Mouse (Mus musculus) forebrain, embryonic 13.5 days (tissue): ENCODE measurements around the gene Sdc4. TPM values are rescaled to one million over a fixed set of nuclear protein-coding genes. Genes with fewer than 3 reads are reported as not detected.

Source experiments
- ATAC-seq: fragments of 200-750 bp; cut with Nextera tagmentation; 2 replicates; pipeline ENCODE4 v1.8.0; 2017
- H3K27ac ChIP-seq: fragments of 300-500 bp; sonication (generic); 2 replicates; pipeline ENCODE4 v1.5.1; 2015; ENCODE audit warnings: inconsistent platforms, mild to moderate bottlenecking, moderate library complexity
- H3K27me3 ChIP-seq: fragments of 300-500 bp; sonication (generic); 2 replicates; pipeline ENCODE4 v1.6.1; 2015; ENCODE audit warnings: mild to moderate bottlenecking, inconsistent platforms
- H3K36me3 ChIP-seq: fragments of 300-500 bp; sonication (generic); 2 replicates; pipeline ENCODE4 v1.6.1; 2015; ENCODE audit warnings: mild to moderate bottlenecking, inconsistent platforms; ENCODE audit not compliant: poor library complexity, severe bottlenecking
- H3K4me1 ChIP-seq: fragments of 300-500 bp; sonication (generic); 2 replicates; pipeline ENCODE4 v1.6.1; 2015; ENCODE audit warnings: inconsistent platforms
- H3K4me2 ChIP-seq: fragments of 300-500 bp; sonication (generic); 2 replicates; pipeline ENCODE4 v1.6.1; 2015; ENCODE audit warnings: inconsistent platforms, mild to moderate bottlenecking, moderate library complexity
- H3K4me3 ChIP-seq: fragments of 300-500 bp; sonication (generic); 2 replicates; pipeline ENCODE4 v1.5.1; 2015; ENCODE audit warnings: mild to moderate bottlenecking, inconsistent platforms
- H3K9ac ChIP-seq: fragments of 300-500 bp; sonication (generic); 2 replicates; pipeline ENCODE4 v1.6.1; 2015; ENCODE audit warnings: mild to moderate bottlenecking, inconsistent platforms
- H3K9me3 ChIP-seq: fragments of 300-500 bp; sonication (generic); replicated peaks from 2 replicates; pipeline ENCODE4 v1.6.1; 2016; ENCODE audit warnings: inconsistent platforms
- WGBS: fragments of 180-500 bp; shearing (Covaris S2); methylation state at CpG from one replicate; pipeline ENCODE4 v1.1.7; 2015; 5-methylcytosine and 5-hydroxymethylcytosine counted together
- polyA plus RNA-seq: library from polyadenylated mRNA; unstranded; fragments of >200 nt; fragmentation: Nextera tagmentation; extraction: Ambion mirVana; gene quantifications from 2 replicates; pipeline ENCODE4 v1.2.1, GENCODE M21; 2015

Sdc4 gene
- polyA plus RNA-seq, 1 experiment from 2014 or later = 7.9 TPM

DNA sequence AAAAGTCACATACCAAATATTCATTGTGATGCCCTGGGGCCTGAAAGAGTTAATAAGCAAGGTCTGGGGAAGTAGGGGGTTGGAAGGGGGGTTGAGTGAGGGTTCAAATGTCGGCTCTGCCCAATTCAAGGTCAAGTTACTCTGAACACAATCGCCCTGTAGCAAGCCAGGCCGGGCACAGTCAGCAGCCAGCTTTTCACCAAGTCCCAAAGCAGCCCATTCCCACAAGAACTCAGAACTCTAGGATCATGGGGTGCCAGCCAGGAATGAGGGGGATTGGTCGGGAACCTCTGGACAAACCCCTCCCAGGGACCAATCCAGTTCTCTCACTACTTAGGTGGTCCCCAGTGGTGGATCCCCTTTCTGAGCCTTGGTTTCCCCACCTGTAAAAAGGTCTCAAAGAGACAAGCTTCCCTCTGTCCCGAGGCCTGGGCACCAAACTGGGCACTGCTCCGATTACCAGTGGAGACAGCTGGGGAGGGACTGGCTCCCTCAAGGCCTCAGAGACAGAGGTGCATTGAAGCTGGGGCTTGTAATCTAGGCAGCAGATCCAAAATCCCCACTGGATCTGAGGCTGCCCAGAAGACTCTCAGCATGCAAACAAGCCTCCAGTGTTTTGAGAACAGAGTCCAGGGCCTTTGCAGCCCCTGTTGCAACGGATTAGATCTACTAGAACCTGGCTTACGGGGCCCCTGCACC is 7.3 kb downstream of the Sdc4 start:
- H3K36me3 ChIP-seq = no peaks in the 10 kb centered on the region
- no peak overlapping the region for H3K27ac ChIP-seq
- no peak overlapping the region for H3K9ac ChIP-seq
- peaks cover 5% of the 10 kb centered on the region; the same call in 1 of the 2 replicates for H3K27me3 ChIP-seq
- H3K4me2 ChIP-seq = no peak overlapping the region
- H3K4me3 ChIP-seq = no peak overlapping the region
- 25% methylated on average over 8 of the region's 8 CpGs for WGBS
- no peaks in the 10 kb centered on the region for H3K9me3 ChIP-seq
- no peak for ATAC-seq
- peaks cover 3% of the 10 kb centered on the region; the same call in 1 of the 2 replicates for H3K4me1 ChIP-seq

DNA sequence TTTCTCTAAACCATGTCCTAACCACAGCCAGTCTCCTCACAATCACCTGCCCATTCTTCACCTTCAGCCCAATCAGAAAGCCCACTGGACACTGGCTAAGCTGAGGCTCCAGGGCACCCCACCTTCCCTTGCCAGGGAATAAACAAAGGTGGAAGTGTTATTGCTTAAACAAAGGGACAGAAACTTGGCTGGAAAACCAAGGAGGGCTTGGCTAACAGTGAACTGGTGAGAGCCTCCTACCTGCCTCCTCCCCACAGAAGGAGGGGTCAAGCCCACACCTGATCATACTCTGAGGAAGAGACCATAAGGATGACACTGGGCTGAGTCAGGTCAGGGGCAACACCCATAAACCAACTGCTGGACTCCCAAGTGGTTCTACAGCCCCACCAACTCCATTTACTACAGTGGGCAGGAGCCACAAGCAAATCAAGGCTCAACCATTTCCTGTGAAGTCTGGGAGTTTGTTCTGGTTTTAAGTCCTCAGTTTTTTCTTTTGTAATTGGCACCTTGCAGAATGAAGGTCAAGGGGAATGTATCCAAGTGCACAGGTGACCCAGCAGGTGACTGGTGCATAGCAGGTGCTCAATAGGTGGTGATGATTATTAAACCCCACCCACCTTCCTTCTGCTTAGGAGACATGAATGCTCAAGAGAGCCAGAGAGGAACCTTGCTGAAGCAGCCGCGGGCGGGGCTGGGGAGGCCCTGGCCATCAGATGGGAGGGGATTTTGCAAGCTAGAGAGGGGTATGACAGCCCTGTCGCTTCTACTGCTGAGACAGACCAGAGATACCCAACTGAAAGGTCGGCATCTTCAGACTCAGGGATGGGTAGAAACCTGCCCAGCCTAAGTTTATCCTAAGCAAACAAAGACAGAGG is 8.2 kb downstream of the Sdc4 start:
- WGBS = 59% methylated on average over 5 of the region's 5 CpGs
- no peak overlapping the region for H3K4me2 ChIP-seq
- H3K4me1 ChIP-seq = peaks cover 3% of the 10 kb centered on the region; the same call in 1 of the 2 replicates
- no peak overlapping the region for H3K27ac ChIP-seq
- H3K4me3 ChIP-seq = no peak overlapping the region
- ATAC-seq = no peak
- H3K9me3 ChIP-seq = no peaks in the 10 kb centered on the region
- H3K36me3 ChIP-seq = no peaks in the 10 kb centered on the region
- no peaks in the 10 kb centered on the region for H3K27me3 ChIP-seq
- H3K9ac ChIP-seq = no peak overlapping the region

DNA sequence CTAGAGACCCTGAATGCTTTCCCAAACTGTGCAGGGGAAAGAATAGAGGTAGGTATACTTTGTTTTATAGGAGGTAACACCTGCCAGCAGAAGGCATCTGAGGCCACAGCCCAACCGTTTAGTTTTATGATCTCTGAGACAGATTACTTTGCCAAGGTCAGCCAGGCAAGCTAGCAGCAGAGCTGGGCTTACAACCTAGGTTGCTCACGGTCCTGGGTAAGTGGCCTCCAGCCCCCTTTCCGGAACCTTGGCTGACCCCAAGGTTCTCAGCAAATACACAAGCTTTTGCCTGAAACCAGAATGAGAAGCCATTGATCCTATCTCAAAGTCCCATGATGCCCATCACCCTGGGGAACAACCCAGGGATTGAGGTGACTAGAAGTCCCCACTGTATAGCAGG is 9.0 kb downstream of the Sdc4 start:
- no peaks in the 10 kb centered on the region for H3K9me3 ChIP-seq
- no peak overlapping the region for H3K9ac ChIP-seq
- H3K36me3 ChIP-seq = no peaks in the 10 kb centered on the region
- no peaks in the 10 kb centered on the region for H3K27me3 ChIP-seq
- H3K4me1 ChIP-seq = peaks cover 3% of the 10 kb centered on the region; the same call in 1 of the 2 replicates
- ATAC-seq = no peak
- no peak overlapping the region for H3K4me2 ChIP-seq
- 95% methylated on average over 3 of the region's 3 CpGs for WGBS
- H3K27ac ChIP-seq = no peak overlapping the region
- no peak overlapping the region for H3K4me3 ChIP-seq

DNA sequence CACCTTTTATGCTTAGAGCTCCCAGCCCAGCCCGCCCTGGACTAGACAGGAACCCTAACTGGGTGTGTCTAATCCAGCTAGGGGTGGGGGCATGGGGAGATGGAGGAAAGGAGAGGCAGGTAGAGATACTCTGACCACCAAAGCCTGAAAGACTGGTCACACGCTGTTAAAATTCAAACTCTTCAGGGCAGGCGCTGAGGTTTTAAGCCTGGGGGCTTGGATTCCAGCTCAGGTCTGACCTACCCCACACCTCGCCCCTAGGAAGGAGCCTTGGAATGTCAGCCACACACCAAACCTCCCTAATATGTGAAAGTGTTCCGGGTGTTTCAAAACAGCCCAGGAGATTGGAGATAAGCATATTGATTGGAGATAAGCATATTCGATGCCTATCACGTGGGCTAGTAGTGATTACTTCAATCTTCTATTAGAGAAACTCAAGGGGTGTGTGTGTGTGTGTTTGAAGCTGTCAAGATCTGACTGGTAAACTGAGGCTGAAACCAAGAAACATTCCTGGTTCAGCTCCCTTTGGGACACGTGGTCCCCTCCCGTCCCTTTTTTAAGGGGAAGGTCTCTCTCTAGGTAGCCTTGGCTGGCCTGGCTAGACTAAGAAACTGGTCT is 10.3 kb downstream of the Sdc4 start:
- H3K9me3 ChIP-seq = no peaks in the 10 kb centered on the region
- ATAC-seq = no peak
- no peak overlapping the region for H3K9ac ChIP-seq
- no peak overlapping the region for H3K4me2 ChIP-seq
- no peaks in the 10 kb centered on the region for H3K27me3 ChIP-seq
- no peak overlapping the region for H3K27ac ChIP-seq
- no peaks in the 10 kb centered on the region for H3K36me3 ChIP-seq
- H3K4me3 ChIP-seq = no peak overlapping the region
- H3K4me1 ChIP-seq = peaks cover 3% of the 10 kb centered on the region; the same call in 1 of the 2 replicates
- WGBS = 81% methylated on average over 9 of the region's 9 CpGs

DNA sequence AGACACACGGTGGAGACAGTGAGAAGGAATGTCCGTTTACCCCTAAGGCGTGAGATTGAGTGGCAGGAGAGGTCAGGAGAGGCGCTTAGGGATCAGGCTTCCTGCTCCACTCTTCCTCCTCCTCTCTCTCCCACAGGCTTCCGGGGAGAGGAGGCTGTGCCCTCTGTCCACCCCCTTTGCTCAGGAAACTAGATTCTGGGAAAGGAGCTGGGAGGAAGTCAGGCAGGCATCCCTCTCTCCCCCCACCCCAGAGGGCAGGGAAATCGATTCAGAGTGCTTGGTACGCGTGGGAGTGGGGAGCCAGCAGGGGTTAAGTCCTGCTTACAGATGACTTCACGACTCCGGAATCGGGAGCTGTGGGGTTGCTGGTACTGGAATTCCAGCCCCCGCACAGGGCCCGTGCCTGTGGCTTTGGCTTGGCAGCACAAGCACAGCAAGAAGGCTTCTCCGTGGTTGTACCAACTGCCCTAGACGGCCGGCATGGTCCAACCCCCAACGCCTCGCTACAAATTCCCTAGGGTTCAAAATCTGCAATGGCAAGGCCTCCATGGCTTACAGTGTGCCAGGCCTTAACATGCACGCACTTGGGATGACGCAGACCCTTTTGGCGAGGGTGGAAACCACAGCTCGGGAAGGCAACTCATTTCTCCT is 11.0 kb downstream of the Sdc4 start:
- Histone ChIP-seq H3K4me1 (peaks cover 3% of the 10 kb centered on the region; the same call in 1 of the 2 replicates), H3K9me3 (no peaks in the 10 kb centered on the region), H3K4me3 (no peak overlapping the region), H3K4me2 (no peak overlapping the region), H3K36me3 (no peaks in the 10 kb centered on the region), H3K27me3 (no peaks in the 10 kb centered on the region), H3K27ac (no peak overlapping the region), H3K9ac (no peak overlapping the region)
- 43% methylated on average over 22 of the region's 22 CpGs for WGBS
- ATAC-seq = no peak

DNA sequence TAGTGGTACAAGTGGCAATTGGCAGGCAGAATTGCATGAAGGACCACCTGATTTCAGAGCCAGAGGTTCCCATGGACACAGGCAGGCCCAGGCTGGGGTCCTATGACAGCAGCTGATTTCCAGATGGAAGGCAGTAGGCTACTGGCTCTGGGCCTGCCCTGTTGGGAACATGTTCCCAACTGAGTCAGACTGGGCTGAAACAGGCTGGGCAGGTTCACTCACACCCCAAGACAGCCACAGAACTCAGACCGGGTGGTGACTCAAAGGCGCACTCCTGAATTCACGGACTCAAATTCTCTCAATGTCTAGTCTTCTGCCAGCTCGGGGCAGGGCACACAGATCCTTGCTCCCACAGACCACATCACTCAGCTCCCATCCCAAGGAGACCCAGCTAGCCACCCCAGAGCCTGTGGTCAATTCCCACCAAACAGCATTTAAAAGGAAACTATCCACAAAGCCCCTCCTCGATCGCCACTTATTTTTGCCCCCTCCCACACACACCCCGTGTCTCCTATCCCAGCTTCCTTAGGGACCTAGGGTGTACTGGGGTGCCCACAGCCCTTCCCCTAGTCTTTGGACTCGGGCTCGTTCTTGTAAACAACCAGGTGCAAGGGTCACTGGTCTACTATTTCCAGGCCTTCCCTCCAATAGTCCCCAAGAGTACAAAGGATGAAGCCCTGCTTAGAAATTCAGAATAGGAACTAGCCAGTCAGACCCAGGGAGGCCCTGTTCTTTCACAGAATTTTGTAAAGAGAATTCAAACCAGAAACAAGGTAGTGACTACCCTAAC is 11.8 kb downstream of the Sdc4 start:
- Histone ChIP-seq H3K36me3 (no peaks in the 10 kb centered on the region), H3K9ac (no peak overlapping the region), H3K4me1 (peaks cover 3% of the 10 kb centered on the region; the same call in 1 of the 2 replicates), H3K4me3 (no peak overlapping the region), H3K9me3 (no peaks in the 10 kb centered on the region), H3K4me2 (no peak overlapping the region), H3K27ac (no peak overlapping the region), H3K27me3 (no peaks in the 10 kb centered on the region)
- WGBS = 70% methylated on average over 9 of the region's 9 CpGs
- no peak for ATAC-seq

DNA sequence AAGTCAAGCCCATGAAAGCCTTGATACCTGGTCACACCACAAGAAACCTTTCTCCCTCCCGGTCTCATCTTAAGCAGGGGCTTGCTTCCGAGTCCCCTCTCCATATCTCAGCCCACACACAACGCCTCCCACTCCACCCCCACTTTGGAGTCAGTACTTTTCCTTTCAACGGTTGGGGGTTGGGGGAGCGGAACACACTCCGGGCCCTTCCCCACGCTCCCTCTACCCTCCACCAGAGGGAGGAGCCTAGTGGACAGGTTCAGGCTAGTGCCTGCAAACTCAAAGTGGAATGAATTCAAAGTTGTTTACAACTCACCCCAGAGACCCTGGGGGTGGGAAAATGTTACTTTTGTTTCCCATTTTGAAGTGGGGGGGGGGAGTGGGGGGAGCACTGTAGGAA is 13.0 kb downstream of the Sdc4 start:
- Histone ChIP-seq H3K36me3 (no peaks in the 10 kb centered on the region), H3K27ac (no peak overlapping the region), H3K9ac (no peak overlapping the region), H3K4me2 (no peak overlapping the region), H3K4me1 (peaks cover 3% of the 10 kb centered on the region; the same call in 1 of the 2 replicates), H3K27me3 (no peaks in the 10 kb centered on the region), H3K9me3 (no peaks in the 10 kb centered on the region), H3K4me3 (no peak overlapping the region)
- no peak for ATAC-seq
- 17% methylated on average over 7 of the region's 7 CpGs for WGBS

DNA sequence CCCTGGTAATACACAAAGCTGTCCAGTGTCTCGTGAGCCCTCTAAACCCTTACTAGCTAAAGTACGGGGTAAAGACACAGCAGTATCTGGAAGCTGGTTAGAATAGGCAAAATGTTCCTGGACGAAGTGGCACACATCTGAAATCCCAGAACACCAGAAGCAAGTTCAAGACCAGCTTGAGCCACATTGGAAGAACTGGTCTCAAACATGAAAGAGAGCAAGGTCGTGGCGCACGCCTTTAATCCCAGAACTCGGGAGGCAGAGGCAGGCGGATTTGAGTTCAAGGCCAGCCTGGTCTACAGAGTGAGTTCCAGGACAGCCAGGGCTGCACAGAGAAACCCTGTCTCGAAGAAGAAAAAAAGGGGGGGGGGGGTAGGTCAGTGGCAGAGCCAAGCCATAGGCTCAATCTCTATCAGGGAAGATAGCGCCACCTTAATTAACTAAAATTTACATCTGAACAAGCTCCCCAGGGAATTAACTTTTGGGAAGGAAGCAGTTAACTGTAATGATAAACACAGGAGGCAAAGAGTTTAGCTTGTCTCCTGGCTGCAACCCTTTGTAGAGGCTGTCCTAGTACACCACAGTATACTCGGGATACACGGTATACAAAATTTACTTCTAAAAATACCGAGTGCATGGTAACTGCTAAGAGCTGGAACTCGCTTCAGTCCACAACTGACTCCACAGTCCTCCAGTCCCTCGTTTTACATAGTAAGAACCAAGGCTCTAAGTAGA is 13.6 kb downstream of the Sdc4 start:
- no peak overlapping the region for H3K4me2 ChIP-seq
- ATAC-seq = no peak
- no peak overlapping the region for H3K27ac ChIP-seq
- no peaks in the 10 kb centered on the region for H3K9me3 ChIP-seq
- H3K4me1 ChIP-seq = peaks cover 3% of the 10 kb centered on the region; the same call in 1 of the 2 replicates
- no peak overlapping the region for H3K4me3 ChIP-seq
- no peaks in the 10 kb centered on the region for H3K36me3 ChIP-seq
- no peaks in the 10 kb centered on the region for H3K27me3 ChIP-seq
- WGBS = 44% methylated on average over 15 of the region's 15 CpGs
- H3K9ac ChIP-seq = no peak overlapping the region

DNA sequence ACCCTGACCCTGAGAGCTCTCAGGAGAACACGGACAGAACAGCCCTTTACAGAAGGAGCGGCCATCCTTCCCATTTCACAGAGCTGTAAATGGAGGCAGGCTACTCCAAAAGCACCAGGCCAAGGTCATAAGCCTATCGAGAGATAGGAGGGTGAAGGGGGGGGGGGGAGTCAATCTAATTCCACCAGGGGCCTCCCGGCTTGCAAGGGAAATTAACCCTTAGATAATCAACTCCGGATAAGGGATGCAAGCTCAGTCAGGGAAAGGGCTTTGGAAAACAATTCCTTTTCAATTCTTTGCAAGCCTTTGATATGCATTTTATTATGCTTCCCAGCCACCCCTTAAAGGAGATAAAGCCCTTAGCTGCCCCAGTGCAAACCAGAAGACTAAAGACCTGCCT is 15.2 kb downstream of the Sdc4 start:
- H3K27me3 ChIP-seq = no peaks in the 10 kb centered on the region
- H3K36me3 ChIP-seq = no peaks in the 10 kb centered on the region
- no peak overlapping the region for H3K27ac ChIP-seq
- ATAC-seq = no peak
- peaks cover 3% of the 10 kb centered on the region; the same call in 1 of the 2 replicates for H3K4me1 ChIP-seq
- no peak overlapping the region for H3K4me2 ChIP-seq
- H3K4me3 ChIP-seq = no peak overlapping the region
- WGBS = 41% methylated on average over 5 of the region's 5 CpGs
- no peaks in the 10 kb centered on the region for H3K9me3 ChIP-seq
- H3K9ac ChIP-seq = no peak overlapping the region

DNA sequence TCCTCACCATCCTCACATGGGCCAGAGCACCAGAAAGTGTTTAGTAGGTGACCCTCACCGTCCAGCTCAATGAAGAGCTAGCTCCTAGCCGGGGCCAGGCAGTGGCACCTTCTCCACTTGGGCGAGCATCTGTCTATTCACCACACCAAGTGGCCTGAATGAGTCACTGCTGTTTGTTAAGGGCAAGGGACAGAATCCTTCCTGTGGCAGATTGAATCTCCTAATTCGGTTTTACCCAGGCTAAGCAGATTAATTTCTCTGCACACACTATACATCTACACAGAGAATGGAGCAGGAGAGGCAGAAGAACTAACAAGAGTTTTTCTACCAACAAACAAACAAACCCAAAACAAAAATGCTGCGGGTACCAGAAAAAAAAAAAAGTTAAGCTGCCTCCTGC is 16.7 kb downstream of the Sdc4 start:
- no peak for ATAC-seq
- no peaks in the 10 kb centered on the region for H3K9me3 ChIP-seq
- H3K27ac ChIP-seq = no peak overlapping the region
- no peak overlapping the region for H3K4me3 ChIP-seq
- H3K36me3 ChIP-seq = no peaks in the 10 kb centered on the region
- peaks cover 3% of the 10 kb centered on the region; the same call in 1 of the 2 replicates for H3K4me1 ChIP-seq
- no peaks in the 10 kb centered on the region for H3K27me3 ChIP-seq
- H3K9ac ChIP-seq = no peak overlapping the region
- no peak overlapping the region for H3K4me2 ChIP-seq
- 80% methylated on average over 5 of the region's 5 CpGs for whole genome bisulfite sequencing

DNA sequence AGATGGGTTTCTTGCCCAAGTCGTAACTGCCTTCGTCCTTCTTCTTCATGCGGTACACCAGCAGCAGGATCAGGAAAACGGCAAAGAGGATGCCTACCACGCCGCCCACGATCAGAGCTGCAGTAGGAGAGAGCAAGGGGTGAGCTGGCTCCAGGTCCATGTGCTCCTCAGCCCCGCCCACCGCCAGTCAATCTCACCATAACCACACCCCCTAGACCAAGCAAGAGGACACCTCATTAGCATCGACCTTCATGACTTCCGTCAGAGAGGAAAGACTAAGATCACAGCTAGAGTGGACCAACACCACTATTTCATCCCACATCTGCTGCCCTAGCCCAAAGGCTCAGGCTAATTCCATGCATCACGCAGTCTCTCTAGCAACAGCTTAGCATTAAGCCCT is 17.6 kb downstream of the Sdc4 start:
- Histone ChIP-seq H3K4me3 (no peak overlapping the region), H3K27ac (no peak overlapping the region), H3K4me2 (no peak overlapping the region), H3K4me1 (peaks cover 3% of the 10 kb centered on the region; the same call in 1 of the 2 replicates), H3K9me3 (no peaks in the 10 kb centered on the region), H3K9ac (no peak overlapping the region), H3K36me3 (no peaks in the 10 kb centered on the region), H3K27me3 (no peaks in the 10 kb centered on the region)
- WGBS = 36% methylated on average over 12 of the region's 12 CpGs
- ATAC-seq = no peak
